Mouse (Mus musculus): ENCODE results near the gene Kcnk13.

The Kcnk13 gene

GRCm38 (mm10) chr12:100015146-100015545, 50.8 kb downstream of the Kcnk13 start:
- DNase-seq (ENCODE audit: low spot score in 2 of 2): no peak

GRCm38 (mm10) chr12:100017709-100018108, 53.4 kb downstream of the Kcnk13 start:
- DNase-seq (ENCODE audit: low spot score in 2 of 2): no peak

GRCm38 (mm10) chr12:100022490-100022889, 58.2 kb downstream of the Kcnk13 start:
- DNase-seq (ENCODE audit: low spot score in 2 of 2): no peak

- DNase-seq (ENCODE audit: low spot score in 2 of 2): no peak
Observed at GRCm38 (mm10) chr12:100023821-100024365, 59.6 kb downstream of the Kcnk13 start.

- no peak for DNase-seq (ENCODE audit: low spot score in 2 of 2)
Observed at GRCm38 (mm10) chr12:100025675-100026074, 61.4 kb downstream of the Kcnk13 start.

- DNase-seq (ENCODE audit: low spot score in 2 of 2): no peak
Observed at GRCm38 (mm10) chr12:100026715-100027245, 62.5 kb downstream of the Kcnk13 start.

- no peak for DNase-seq (ENCODE audit: low spot score in 2 of 2)
Observed at GRCm38 (mm10) chr12:100027281-100027680, 63.0 kb downstream of the Kcnk13 start.

- DNase-seq (ENCODE audit: low spot score in 2 of 2): no peak
Observed at GRCm38 (mm10) chr12:100031681-100032080, 67.4 kb downstream of the Kcnk13 start.

- DNase-seq (ENCODE audit: low spot score in 2 of 2): no peak
Observed at GRCm38 (mm10) chr12:100032521-100032920, 68.2 kb downstream of the Kcnk13 start.

GRCm38 (mm10) chr12:100038741-100039262, 74.5 kb downstream of the Kcnk13 start:
- no peak for DNase-seq (ENCODE audit: low spot score in 2 of 2)

GRCm38 (mm10) chr12:100042116-100042515, 77.8 kb downstream of the Kcnk13 start:
- no peak for DNase-seq (ENCODE audit: low spot score in 2 of 2)

GRCm38 (mm10) chr12:100044704-100045103, 80.4 kb downstream of the Kcnk13 start:
- no peak for DNase-seq (ENCODE audit: low spot score in 2 of 2)

GRCm38 (mm10) chr12:100050552-100050951, 86.3 kb downstream of the Kcnk13 start:
- DNase-seq (ENCODE audit: low spot score in 2 of 2): no peak

- DNase-seq (ENCODE audit: low spot score in 2 of 2): no peak
Observed at GRCm38 (mm10) chr12:100053617-100054016, 89.3 kb downstream of the Kcnk13 start.

- DNase-seq (ENCODE audit: low spot score in 2 of 2): no peak
Observed at GRCm38 (mm10) chr12:100061071-100061470, 96.8 kb downstream of the Kcnk13 start.

- DNase-seq (ENCODE audit: low spot score in 2 of 2): no peak
Observed at GRCm38 (mm10) chr12:100061826-100062225, 97.5 kb downstream of the Kcnk13 start.

- DNase-seq (ENCODE audit: low spot score in 2 of 2): no peak
Observed at GRCm38 (mm10) chr12:100062584-100062983, 98.3 kb downstream of the Kcnk13 start.

- DNase-seq (ENCODE audit: low spot score in 2 of 2): no peak
Observed at GRCm38 (mm10) chr12:100065109-100065508, 100.8 kb downstream of the Kcnk13 start.

- DNase-seq (ENCODE audit: low spot score in 2 of 2): no peak
Observed at GRCm38 (mm10) chr12:100067477-100067876, 103.2 kb downstream of the Kcnk13 start.

GRCm38 (mm10) chr12:100073201-100073672, 108.9 kb downstream of the Kcnk13 start:
- no peak for DNase-seq (ENCODE audit: low spot score in 2 of 2)

- DNase-seq (ENCODE audit: low spot score in 2 of 2): no peak
Observed at GRCm38 (mm10) chr12:100075715-100076114, 111.4 kb downstream of the Kcnk13 start.

- no peak for DNase-seq (ENCODE audit: low spot score in 2 of 2)
Observed at GRCm38 (mm10) chr12:100079636-100080286, 115.5 kb downstream of the Kcnk13 start.

- no peak for DNase-seq (ENCODE audit: low spot score in 2 of 2)
Observed at GRCm38 (mm10) chr12:100088026-100088425, 123.7 kb downstream of the Kcnk13 start.
